Mouse (Mus musculus) E14TG2a.4 (cell line): Measurements from ENCODE around the gene Cadm1.

ENCODE experiments used
- CTCF ChIP-seq: conservative IDR thresholded peaks from 2 replicates; pipeline ENCODE4 v1.5.1; 2014; ENCODE audit warnings: low read length
- NANOG ChIP-seq: IDR thresholded peaks from 2 replicates; pipeline ENCODE4 v1.6.1; 2014; ENCODE audit warnings: borderline replicate concordance, low read length, mixed read lengths
- POU5F1 ChIP-seq: IDR thresholded peaks from 2 replicates; pipeline ENCODE4 v1.6.1; 2014; ENCODE audit warnings: low read length, borderline replicate concordance

- TF ChIP-seq NANOG, result no peak
- no peak for TF ChIP-seq CTCF
- no peak for TF ChIP-seq POU5F1
Measured at GRCm38 (mm10) chr9:47612894-47613412, 83.0 kb downstream of the Cadm1 start.
